In genomic region chr2:25500071-25500575, GRCm38 (mm10) we compare ENCODE assay signal across 9 mouse cellular contexts. TPM values are rescaled to one million over a fixed set of nuclear protein-coding genes. Genes with fewer than 3 reads are reported as not detected.
DNase-seq lines count a peak whose midpoint lies in the region; ATAC-seq and TF ChIP-seq lines count a peak whose summit lies in the region.
"Had no signal": no experiment of that assay in that cellular context is flagged by ENCODE, and none has a peak within 500 bp of the region (broad histone marks: within the 10 kb centered on the region; RNA-seq: fewer than 3 reads in every experiment).

No protein-coding gene starts in this region.

- 0 out of 2 replicates have a peak, but pooled peaks cover 5% of the 10 kb centered on the region for H3K36me3 ChIP-seq in heart, embryonic 11.5 days (ENCODE audit: control insufficient read depth, insufficient read depth, low read length)
- peaks cover 21% of the 10 kb centered on the region for H3K36me3 ChIP-seq in heart, embryonic 16.5 days (ENCODE audit: control insufficient read depth, insufficient read depth)
- H3K36me3 ChIP-seq in liver, embryonic 14.5 days (replicated peaks; ENCODE audit: control insufficient read depth, insufficient read depth, low read depth), result peaks cover 3% of the 10 kb centered on the region; the same call in 1 of the 2 replicates

- TF ChIP-seq CTCF in liver, embryonic 14.5 days (IDR thresholded peaks at IDR 0.05; ENCODE audit: low read depth), result no peak

- ATAC-seq in heart, embryonic 11.5 days (replicated peaks; ENCODE audit: insufficient number of reproducible peaks, low FRiP score, low TSS enrichment), result no peak
- ATAC-seq in heart, embryonic 16.5 days (replicated peaks; ENCODE audit: extremely low read depth, insufficient read depth, low FRiP score), result no peak
- ATAC-seq in liver, embryonic 14.5 days (ENCODE audit: insufficient read depth), result peak; percentile 11
- ATAC-seq in megakaryocyte progenitor cell, adult 5-6 weeks (replicated peaks; ENCODE audit: poor library complexity), result no peak

- DNase-seq in heart, postnatal 14 days, result no peak
- peak; percentile 34 for DNase-seq in NIH3T3 (ENCODE audit: low read depth)
- no peak for DNase-seq in liver, embryonic 14.5 days (ENCODE audit: low read depth in 3 of 3, low spot score in 3 of 3)
- DNase-seq in ovary, adult 18-20 months (ENCODE audit: low spot score), result no peak
- no peak for DNase-seq in left cerebral cortex, postnatal 25 days (ENCODE audit: low spot score in 2 of 2)

- peak overlapping the region; percentile 98 for H3K9ac ChIP-seq in heart, embryonic 11.5 days (ENCODE audit: low read depth, low read length)
- peak overlapping the region; percentile 73 for H3K9ac ChIP-seq in heart, embryonic 16.5 days (ENCODE audit: low read length)
- H3K9ac ChIP-seq in liver, embryonic 14.5 days (replicated peaks), result peak overlapping the region; percentile 95

- H3K27me3 ChIP-seq in heart, embryonic 11.5 days (ENCODE audit: control insufficient read depth, insufficient read depth, low read length), result no peaks in the 10 kb centered on the region
- H3K27me3 ChIP-seq in heart, embryonic 16.5 days (ENCODE audit: control insufficient read depth, insufficient read depth, low read length), result no peaks in the 10 kb centered on the region
- H3K27me3 ChIP-seq in liver, embryonic 14.5 days (ENCODE audit: control insufficient read depth, insufficient read depth, low read length), result no peaks in the 10 kb centered on the region

- peaks cover 12% of the 10 kb centered on the region for H3K4me1 ChIP-seq in heart, embryonic 11.5 days (ENCODE audit: control insufficient read depth, insufficient read depth, low read length)
- peaks cover 10% of the 10 kb centered on the region for H3K4me1 ChIP-seq in heart, embryonic 16.5 days (ENCODE audit: control insufficient read depth, insufficient read depth, low read length)
- H3K4me1 ChIP-seq in liver, embryonic 14.5 days (replicated peaks; ENCODE audit: control insufficient read depth in 2 of 2, insufficient read depth in 2 of 2, low read length in 1 of 2), result peaks cover 25 to 37% of the 10 kb centered on the region in 2 experiments

- H3K4me2 ChIP-seq in heart, embryonic 11.5 days, result peak overlapping the region; percentile 98
- H3K4me2 ChIP-seq in heart, embryonic 16.5 days (ENCODE audit: low read depth, low read length), result peak overlapping the region; percentile 67
- H3K4me2 ChIP-seq in liver, embryonic 14.5 days (ENCODE audit: low read depth), result peak overlapping the region; percentile 97

- no peak for TF ChIP-seq EP300 in liver, embryonic 14.5 days (IDR thresholded peaks at IDR 0.05; ENCODE audit: low read depth)

- WGBS in heart, embryonic 11.5 days (ENCODE audit: insufficient replicate concordance), result 67% methylated on average over 6 of the region's 6 CpGs
- WGBS in heart, embryonic 16.5 days, result 68% methylated on average over 6 of the region's 6 CpGs
- 55% methylated on average over 6 of the region's 6 CpGs for WGBS in liver, embryonic 14.5 days (ENCODE audit: insufficient replicate concordance)

- 0 out of 2 replicates have a peak overlapping the region, but pooled peaks have one; percentile 18 for H3K27ac ChIP-seq in heart, embryonic 11.5 days (ENCODE audit: low read depth, low read length)
- H3K27ac ChIP-seq in heart, embryonic 16.5 days (ENCODE audit: low read length), result peak overlapping the region; percentile 47; the same call in 1 of the 2 replicates
- H3K27ac ChIP-seq in liver, embryonic 14.5 days, result peak overlapping the region; percentile 48

- H3K9me3 ChIP-seq in heart, embryonic 11.5 days (replicated peaks; ENCODE audit: control insufficient read depth, low read length), result no peaks in the 10 kb centered on the region
- no peaks in the 10 kb centered on the region for H3K9me3 ChIP-seq in heart, embryonic 16.5 days (replicated peaks; ENCODE audit: control insufficient read depth, low read length)
- no peaks in the 10 kb centered on the region for H3K9me3 ChIP-seq in liver, embryonic 14.5 days (ENCODE audit: control insufficient read depth, low read length)

- peak overlapping the region; percentile 96 for H3K4me3 ChIP-seq in heart, embryonic 11.5 days (ENCODE audit: low read depth, low read length)
- H3K4me3 ChIP-seq in heart, embryonic 16.5 days (ENCODE audit: low read length), result peak overlapping the region; percentile 96
- peak overlapping the region; percentile 61 to 90 for H3K4me3 ChIP-seq in liver, embryonic 14.5 days (ENCODE audit: insufficient read depth in 1 of 2, low read depth in 2 of 2, low read length in 2 of 2)

- intact Hi-C loops in heart, postnatal 14 days (cut with DNase I), result no loop called here
- intact Hi-C loops in left cerebral cortex, postnatal 25 days (cut with DNase I), result loop anchor here (2.0 kb wide), 2 partner anchors 39 to 71 kb away; partner anchors contain the start of genes Abca2 and Paxx

RNA-seq across cellular contexts. Expression of gene Fbxw5, which starts 0.4 kb away (rescaled TPM):
- polyA plus RNA-seq in heart, embryonic 11.5 days (2014; fragmentation: Nextera tagmentation; extraction: Ambion mirVana), result 66.7 and 78.7 TPM in 2 replicates
- total RNA-seq in heart, postnatal 14 days (2021), result 10 to 100 TPM; 92.0 to 96.2 TPM
- polyA plus RNA-seq in heart, embryonic 16.5 days (2015; fragmentation: Nextera tagmentation; extraction: Ambion mirVana), result 92.1 and 97.8 TPM in 2 replicates
- polyA plus RNA-seq in liver, embryonic 14.5 days (2012; rRNA removed), result 6.2 and 8.1 TPM in 2 replicates
- polyA plus RNA-seq in liver, embryonic 14.5 days (2014; fragmentation: Nextera tagmentation; extraction: Ambion mirVana), result 18.3 and 20.4 TPM in 2 replicates
- 27.1 and 27.6 TPM in 2 replicates for total RNA-seq in megakaryocyte progenitor cell, adult 5-6 weeks (2015)
- total RNA-seq in megakaryocyte progenitor cell, adult 5-6 weeks (2017), result 25.1 and 27.4 TPM in 2 replicates
- total RNA-seq in left cerebral cortex, postnatal 25 days (2021), result 100 to 1,000 TPM; 112 to 127 TPM

RNA-seq across cellular contexts. Expression of gene C8g, which starts 1.4 kb away (rescaled TPM):
- polyA plus RNA-seq in heart, embryonic 11.5 days (2014; fragmentation: Nextera tagmentation; extraction: Ambion mirVana), result 3.4 and 3.7 TPM in 2 replicates
- total RNA-seq in heart, postnatal 14 days (2021), result under 1 TPM; 0.51 to 0.98 TPM
- polyA plus RNA-seq in heart, embryonic 16.5 days (2015; fragmentation: Nextera tagmentation; extraction: Ambion mirVana), result 3.9 and 4.3 TPM in 2 replicates
- 26.7 and 31.2 TPM in 2 replicates for polyA plus RNA-seq in liver, embryonic 14.5 days (2012; rRNA removed)
- 53.1 and 57.9 TPM in 2 replicates for polyA plus RNA-seq in liver, embryonic 14.5 days (2014; fragmentation: Nextera tagmentation; extraction: Ambion mirVana)
- 2.6 and 5.6 TPM in 2 replicates for total RNA-seq in megakaryocyte progenitor cell, adult 5-6 weeks (2015)
- total RNA-seq in megakaryocyte progenitor cell, adult 5-6 weeks (2017), result 0.81 and 3.8 TPM in 2 replicates
- total RNA-seq in left cerebral cortex, postnatal 25 days (2021), result 1 to 10 TPM; 1.1 to 1.7 TPM

RNA-seq across cellular contexts. Expression of gene Lcn12, which starts 6.4 kb away (rescaled TPM):
- not detected in 2 replicates for polyA plus RNA-seq in heart, embryonic 11.5 days (2014; fragmentation: Nextera tagmentation; extraction: Ambion mirVana)
- total RNA-seq in heart, postnatal 14 days (2021), result not detected
- not detected in 2 replicates for polyA plus RNA-seq in heart, embryonic 16.5 days (2015; fragmentation: Nextera tagmentation; extraction: Ambion mirVana)
- not detected in 2 replicates for polyA plus RNA-seq in liver, embryonic 14.5 days (2012; rRNA removed)
- not detected in 2 replicates for polyA plus RNA-seq in liver, embryonic 14.5 days (2014; fragmentation: Nextera tagmentation; extraction: Ambion mirVana)
- 0.27 TPM in 1 of 2 replicates, not detected in the other for total RNA-seq in megakaryocyte progenitor cell, adult 5-6 weeks (2015)
- total RNA-seq in megakaryocyte progenitor cell, adult 5-6 weeks (2017), result not detected in 2 replicates
- total RNA-seq in left cerebral cortex, postnatal 25 days (2021), result not detected
- total RNA-seq: layer of hippocampus, adult 18-20 months had no signal

RNA-seq across cellular contexts. Expression of gene Ptgds, which starts 30.3 kb away (rescaled TPM):
- polyA plus RNA-seq in heart, embryonic 11.5 days (2014; fragmentation: Nextera tagmentation; extraction: Ambion mirVana), result 0.66 and 1.1 TPM in 2 replicates
- total RNA-seq in heart, postnatal 14 days (2021), result 10 to 100 TPM; 30.9 to 38.6 TPM
- polyA plus RNA-seq in heart, embryonic 16.5 days (2015; fragmentation: Nextera tagmentation; extraction: Ambion mirVana), result 192 and 202 TPM in 2 replicates
- 0.47 and 0.96 TPM in 2 replicates for polyA plus RNA-seq in liver, embryonic 14.5 days (2012; rRNA removed)
- 0.17 TPM in 1 of 2 replicates, not detected in the other for polyA plus RNA-seq in liver, embryonic 14.5 days (2014; fragmentation: Nextera tagmentation; extraction: Ambion mirVana)
- total RNA-seq in megakaryocyte progenitor cell, adult 5-6 weeks (2015), result 0.42 TPM in 1 of 2 replicates, not detected in the other
- total RNA-seq in megakaryocyte progenitor cell, adult 5-6 weeks (2017), result not detected in 2 replicates
- total RNA-seq in left cerebral cortex, postnatal 25 days (2021), result 1,000 to 10,000 TPM; 1,926 to 2,241 TPM

RNA-seq across cellular contexts. Expression of gene Paxx, which starts 39.2 kb away (rescaled TPM):
- 16.5 and 20.0 TPM in 2 replicates for polyA plus RNA-seq in heart, embryonic 11.5 days (2014; fragmentation: Nextera tagmentation; extraction: Ambion mirVana)
- 10 to 100 TPM; 22.9 to 23.4 TPM for total RNA-seq in heart, postnatal 14 days (2021)
- polyA plus RNA-seq in heart, embryonic 16.5 days (2015; fragmentation: Nextera tagmentation; extraction: Ambion mirVana), result 37.6 and 40.4 TPM in 2 replicates
- polyA plus RNA-seq in liver, embryonic 14.5 days (2012; rRNA removed), result 7.9 and 9.2 TPM in 2 replicates
- polyA plus RNA-seq in liver, embryonic 14.5 days (2014; fragmentation: Nextera tagmentation; extraction: Ambion mirVana), result 6.3 and 7.3 TPM in 2 replicates
- 32.8 and 40.9 TPM in 2 replicates for total RNA-seq in megakaryocyte progenitor cell, adult 5-6 weeks (2015)
- total RNA-seq in megakaryocyte progenitor cell, adult 5-6 weeks (2017), result 15.3 and 21.3 TPM in 2 replicates
- 10 to 100 TPM; 68.6 to 81.0 TPM for total RNA-seq in left cerebral cortex, postnatal 25 days (2021)
